Mouse (Mus musculus) brain, adult 2 months (tissue): Measurements from ENCODE around the gene Unc119b.
"Not testable (repeated sequence)": the region's sequence is repeated elsewhere in the genome, so short reads cannot be mapped to it uniquely, and the experiment has no call there.

Experiments
- DNase-seq: peaks from one replicate; pipeline ENCODE4 v3.0.0; 2011; ENCODE audit warnings: low read depth, low spot score

Unc119b gene

DNA sequence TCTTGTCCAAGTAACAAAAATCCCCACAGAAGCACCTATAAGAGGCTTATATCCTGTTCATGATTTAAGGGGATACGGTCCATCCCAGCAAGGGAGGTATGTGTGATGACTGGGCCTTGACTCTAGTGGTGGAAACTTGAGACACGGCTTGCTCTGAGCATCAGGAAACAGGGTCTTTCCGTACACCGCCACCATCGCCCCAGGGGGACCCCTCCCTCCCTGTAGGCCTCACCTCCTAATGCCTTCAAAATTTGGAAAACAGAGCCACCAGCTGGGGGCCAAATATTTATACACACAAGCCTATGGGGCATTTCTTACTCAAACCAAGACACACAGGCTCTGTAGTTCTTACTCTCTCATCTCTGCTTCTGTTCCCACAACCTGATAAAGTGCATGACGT lies 43.0 kb downstream of the Unc119b start:
- DNase-seq: no peak

DNA sequence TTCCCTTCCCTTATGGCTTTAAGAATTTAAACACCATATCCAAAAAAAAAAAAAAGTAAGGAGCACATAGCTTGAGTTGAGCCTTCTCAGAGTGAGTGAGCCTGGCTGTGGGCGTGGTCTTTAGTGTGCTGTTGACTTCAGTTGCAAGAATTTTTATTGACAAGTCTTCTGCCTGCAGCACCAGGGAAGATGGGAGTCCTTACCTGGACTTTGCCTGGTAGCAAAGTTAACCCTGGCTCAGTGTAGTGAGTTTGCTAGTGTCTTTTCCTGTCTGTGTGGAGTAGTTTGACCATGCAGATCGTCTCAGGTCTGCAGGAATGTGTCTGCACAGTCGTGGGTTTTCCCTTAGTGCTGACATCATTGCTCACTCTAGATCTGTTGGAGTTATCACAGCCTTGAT lies 43.8 kb downstream of the Unc119b start:
- DNase-seq: no peak

- DNase-seq: no peak
Measured at GRCm38 (mm10) chr5:115089592-115090268, 45.0 kb downstream of the Unc119b start.

GRCm38 (mm10) chr5:115085675-115086074 lies 49.1 kb downstream of the Unc119b start:
- DNase-seq: no peak

- DNase-seq: no peak
Measured at GRCm38 (mm10) chr5:115083492-115083891, 51.3 kb downstream of the Unc119b start.

GRCm38 (mm10) chr5:115081636-115082035 lies 53.1 kb downstream of the Unc119b start:
- DNase-seq: no peak

DNA sequence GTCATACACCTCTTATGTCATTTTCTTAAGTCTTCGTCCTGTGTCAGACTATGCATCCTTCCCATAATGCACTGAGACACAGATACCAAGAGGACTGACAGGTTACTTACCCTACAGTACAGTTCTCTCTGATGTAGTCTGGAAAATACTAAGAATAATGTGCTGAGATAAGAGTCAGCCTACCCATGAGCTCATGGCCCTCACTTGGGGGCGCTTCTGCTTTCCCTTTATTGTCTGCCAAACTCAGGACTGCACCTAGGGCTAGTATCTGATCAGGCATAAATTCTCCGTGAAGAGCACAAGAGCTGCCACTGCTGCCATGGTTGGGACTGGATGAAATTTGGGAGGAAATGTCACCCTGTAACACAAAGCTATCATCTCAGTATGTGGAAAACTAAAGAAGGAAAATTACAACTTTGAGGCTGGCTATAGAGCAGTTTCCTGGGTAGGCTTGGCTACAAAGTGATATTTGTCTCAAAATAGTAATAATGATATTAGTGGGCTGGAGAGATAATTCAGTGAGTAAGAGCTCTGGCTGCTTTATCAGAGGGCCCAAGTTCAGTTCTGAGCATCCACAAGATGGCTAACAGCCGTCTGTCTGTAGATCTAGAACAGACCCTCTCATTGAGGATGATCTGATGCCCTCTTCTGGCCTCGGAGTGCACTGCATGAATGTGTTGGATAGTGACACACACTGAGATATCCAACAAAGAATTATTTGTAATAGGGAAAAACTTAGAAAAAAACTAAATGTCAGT lies 58.5 kb downstream of the Unc119b start:
- DNase-seq: peak; percentile 73

- DNase-seq: no peak
Measured at GRCm38 (mm10) chr5:115074749-115075148, 60.0 kb downstream of the Unc119b start.

DNA sequence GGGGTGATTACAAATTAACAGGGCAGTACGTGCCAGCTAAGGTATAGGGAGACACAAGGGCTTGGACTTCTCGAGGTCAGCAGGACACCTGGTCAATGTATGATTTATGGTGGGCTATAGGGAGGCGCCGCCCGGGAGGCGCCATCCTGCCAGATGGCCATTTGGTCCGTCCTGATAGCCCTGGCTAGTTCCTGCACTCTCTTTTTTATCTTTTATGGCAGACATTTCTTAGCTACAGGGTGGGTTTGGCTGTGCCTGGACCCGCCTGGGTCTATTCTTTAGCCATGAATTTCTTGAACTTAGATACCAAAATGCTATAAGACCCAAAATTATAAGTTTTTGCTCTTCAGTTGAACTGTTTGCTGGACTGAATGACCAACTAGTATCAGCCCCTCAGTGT lies 61.5 kb downstream of the Unc119b start:
- DNase-seq: not testable (repeated sequence)
